Mouse (Mus musculus) spleen, adult 2 months (tissue): ENCODE measurements around the gene D17H6S53E. TPM values are rescaled to one million over a fixed set of nuclear protein-coding genes. Genes with fewer than 3 reads are reported as not detected.

ENCODE experiments used
- DNase-seq, 2 experiments: peaks; one replicate each; pipeline versions ENCODE4 v3.0.0 to v3.0.0-alpha.2; 2012 to 2021; ENCODE audit warnings: low spot score in 2 of 2, low read depth in 1 of 2
- H3K27ac ChIP-seq: fragments of 200-500 bp; 2 replicates; pipeline ENCODE4 v1.5.1; 2012; ENCODE audit warnings: low read length, inconsistent platforms; ENCODE audit not compliant: insufficient read depth
- H3K27me3 ChIP-seq: fragments of 200-500 bp; 2 replicates; pipeline ENCODE4 v1.6.1; 2012; ENCODE audit warnings: mild to moderate bottlenecking, moderate library complexity, low read length, inconsistent platforms; ENCODE audit not compliant: control insufficient read depth, insufficient read depth
- H3K36me3 ChIP-seq: fragments of 200-500 bp; 2 replicates; pipeline ENCODE4 v1.6.1; 2012; ENCODE audit warnings: mild to moderate bottlenecking, low read length, inconsistent platforms; ENCODE audit not compliant: control insufficient read depth, insufficient read depth
- H3K4me1 ChIP-seq: fragments of 200-500 bp; 2 replicates; pipeline ENCODE4 v1.6.1; 2011; ENCODE audit warnings: inconsistent platforms; ENCODE audit not compliant: control insufficient read depth, insufficient read depth, insufficient read length
- H3K4me3 ChIP-seq: fragments of 200-500 bp; 2 replicates; pipeline ENCODE4 v1.5.1; 2011; ENCODE audit warnings: mild to moderate bottlenecking, inconsistent platforms; ENCODE audit not compliant: insufficient read depth, insufficient read length; ENCODE audit errors: extremely low read depth
- CTCF ChIP-seq: fragments of 200-500 bp; IDR thresholded peaks from 2 replicates; pipeline ENCODE4 v1.5.1; 2011; ENCODE audit warnings: mild to moderate bottlenecking, inconsistent platforms; ENCODE audit not compliant: insufficient read depth, insufficient read length, insufficient replicate concordance; ENCODE audit errors: extremely low read depth
- POLR2A ChIP-seq: fragments of 200-500 bp; IDR thresholded peaks from 2 replicates; pipeline ENCODE4 v1.6.1; 2011; ENCODE audit warnings: low read depth, low read length, inconsistent platforms
- WGBS: fragments of 180-500 bp; shearing (Covaris S2); methylation state at CpG from one replicate; pipeline ENCODE4 v1.1.7; 2018; 5-methylcytosine and 5-hydroxymethylcytosine counted together
- polyA plus RNA-seq: library from polyadenylated mRNA; depleted of rRNA; stranded (reverse); fragments of >200 nt; gene quantifications from 2 replicates; pipeline ENCODE4 v1.2.3, GENCODE M21; 2012

D17H6S53E gene
- polyA plus RNA-seq, 1 experiment = 10.0 TPM

- H3K27ac ChIP-seq = no peak overlapping the region
- H3K4me3 ChIP-seq = no peak overlapping the region
- no peaks in the 10 kb centered on the region for H3K27me3 ChIP-seq
- no peak for DNase-seq
- 95% methylated on average over 33 of the region's 33 CpGs for WGBS
- no peaks in the 10 kb centered on the region for H3K4me1 ChIP-seq
- TF ChIP-seq CTCF (no peak), POLR2A (no peak)
- H3K36me3 ChIP-seq = peaks cover 97% of the 10 kb centered on the region
Observed at GRCm38 (mm10) chr17:35156461-35157200, 30.5 kb downstream of the D17H6S53E start.

GRCm38 (mm10) chr17:35157254-35157653, 31.1 kb downstream of the D17H6S53E start:
- Histone ChIP-seq H3K4me1 (no peaks in the 10 kb centered on the region), H3K36me3 (peaks cover 96% of the 10 kb centered on the region), H3K27me3 (no peaks in the 10 kb centered on the region), H3K4me3 (no peak overlapping the region), H3K27ac (no peak overlapping the region)
- TF ChIP-seq CTCF = no peak
- TF ChIP-seq POLR2A = no peak
- DNase-seq = no peak
- WGBS = 88% methylated on average over 8 of the region's 8 CpGs

- H3K27ac ChIP-seq = no peak overlapping the region
- no peak for TF ChIP-seq POLR2A
- no peak for TF ChIP-seq CTCF
- no peak overlapping the region for H3K4me3 ChIP-seq
- no peak for DNase-seq
- no peaks in the 10 kb centered on the region for H3K27me3 ChIP-seq
- WGBS = 93% methylated on average over 8 of the region's 8 CpGs
- peaks cover under 1% of the 10 kb centered on the region; the same call in 1 of the 2 replicates for H3K4me1 ChIP-seq
- peaks cover 91% of the 10 kb centered on the region for H3K36me3 ChIP-seq
Observed at GRCm38 (mm10) chr17:35157661-35158175, 31.5 kb downstream of the D17H6S53E start.

GRCm38 (mm10) chr17:35158850-35159593, 32.8 kb downstream of the D17H6S53E start:
- no peak for DNase-seq
- TF ChIP-seq CTCF (no peak), POLR2A (no peak)
- Histone ChIP-seq H3K4me3 (no peak overlapping the region), H3K36me3 (peaks cover 78% of the 10 kb centered on the region), H3K4me1 (peaks cover 6% of the 10 kb centered on the region; the same call in 1 of the 2 replicates), H3K27ac (no peak overlapping the region), H3K27me3 (no peaks in the 10 kb centered on the region)
- WGBS = 97% methylated on average over 16 of the region's 16 CpGs

- WGBS = 94% methylated on average over 7 of the region's 7 CpGs
- H3K4me1 ChIP-seq = peaks cover 6% of the 10 kb centered on the region; the same call in 1 of the 2 replicates
- no peak overlapping the region for H3K4me3 ChIP-seq
- no peaks in the 10 kb centered on the region for H3K27me3 ChIP-seq
- DNase-seq = no peak
- TF ChIP-seq POLR2A (no peak), CTCF (no peak)
- H3K27ac ChIP-seq = no peak overlapping the region
- H3K36me3 ChIP-seq = peaks cover 72% of the 10 kb centered on the region
Observed at GRCm38 (mm10) chr17:35159638-35160037, 33.5 kb downstream of the D17H6S53E start.

- Histone ChIP-seq H3K36me3 (peaks cover 54% of the 10 kb centered on the region), H3K4me1 (peaks cover 6% of the 10 kb centered on the region; the same call in 1 of the 2 replicates), H3K27ac (no peak overlapping the region), H3K27me3 (no peaks in the 10 kb centered on the region), H3K4me3 (no peak overlapping the region)
- 86% methylated on average over 11 of the region's 11 CpGs for WGBS
- TF ChIP-seq POLR2A (no peak), CTCF (no peak)
- no peak for DNase-seq
Observed at GRCm38 (mm10) chr17:35161421-35161820, 35.2 kb downstream of the D17H6S53E start.
